ENCODE assay signal across 17 mouse cellular contexts in genomic region chr14:99641475-99642453, GRCm38 (mm10).
A peak's percentile ranks its signal among the peaks of the same experiment; 100 is the strongest.
DNase-seq lines count a peak whose midpoint lies in the region; ATAC-seq lines count a peak whose summit lies in the region.
"Had no signal": no experiment of that assay in that cellular context is flagged by ENCODE, and none has a peak within 500 bp of the region (broad histone marks: within the 10 kb centered on the region; RNA-seq: fewer than 3 reads in every experiment).

No protein-coding gene starts in this region.

- H3K9me3 ChIP-seq in kidney, embryonic 15.5 days (replicated peaks), result no peaks in the 10 kb centered on the region
- H3K9me3 ChIP-seq: embryonic facial prominence, embryonic 10.5 days; hindbrain, embryonic 10.5 days; midbrain, embryonic 13.5 days had no signal

- H3K4me1 ChIP-seq in kidney, embryonic 15.5 days, result peaks cover 5% of the 10 kb centered on the region
- H3K4me1 ChIP-seq: embryonic facial prominence, embryonic 10.5 days; hindbrain, embryonic 10.5 days; midbrain, embryonic 13.5 days had no signal

- H3K27me3 ChIP-seq in kidney, embryonic 15.5 days, result peaks cover 21% of the 10 kb centered on the region
- H3K27me3 ChIP-seq: midbrain, embryonic 13.5 days had no signal

- no peak overlapping the region for H3K27ac ChIP-seq in kidney, embryonic 15.5 days
- H3K27ac ChIP-seq: embryonic facial prominence, embryonic 10.5 days; hindbrain, embryonic 10.5 days; midbrain, embryonic 13.5 days had no signal

- no peak overlapping the region for H3K9ac ChIP-seq in kidney, embryonic 15.5 days
- H3K9ac ChIP-seq: midbrain, embryonic 13.5 days had no signal

- no peak for DNase-seq in kidney, adult 8-10 months
- DNase-seq in right cerebral cortex, adult 2 months (ENCODE audit: low spot score in 2 of 2), result peak; percentile 25 to 39
- DNase-seq in right cerebral cortex, postnatal 14 days, result no peak
- DNase-seq in layer of hippocampus, adult 9-11 months, result peak; percentile 86
- no peak for DNase-seq in testis, postnatal 10 days (ENCODE audit: low spot score)
- no peak for DNase-seq in testis, postnatal 14 days (ENCODE audit: low spot score)
- DNase-seq: adrenal gland, postnatal 10 days; cerebellum, adult 9-10 months; heart, adult 11 months; kidney, postnatal 25 days had no signal

- no peak overlapping the region for H3K4me3 ChIP-seq in kidney, embryonic 15.5 days (replicated peaks)
- H3K4me3 ChIP-seq: embryonic facial prominence, embryonic 10.5 days; erythroblast, embryonic 14.5 days; hindbrain, embryonic 10.5 days; midbrain, embryonic 13.5 days; myocyte had no signal

- WGBS in kidney, embryonic 15.5 days, result 41% methylated on average over 15 of the region's 15 CpGs

- no peak overlapping the region for H3K4me2 ChIP-seq in kidney, embryonic 15.5 days
- H3K4me2 ChIP-seq: midbrain, embryonic 13.5 days had no signal

- no peaks in the 10 kb centered on the region for H3K36me3 ChIP-seq in kidney, embryonic 15.5 days
- H3K36me3 ChIP-seq: embryonic facial prominence, embryonic 10.5 days; hindbrain, embryonic 10.5 days; midbrain, embryonic 13.5 days had no signal

- peak; percentile 93 for ATAC-seq in kidney, embryonic 15.5 days (replicated peaks; ENCODE audit: low FRiP score)
- ATAC-seq: inflammation-experienced regulatory T-cells, adult 6 months; midbrain, embryonic 13.5 days had no signal

Comparison
In these comparisons a context has a peak if more than half of its experiments do, and no peak if none do; other contexts are left out.
1. DNase-seq: peak in right cerebral cortex, adult 2 months (2 of 2) and layer of hippocampus, adult 9-11 months (single experiment); none in kidney, adult 8-10 months (0 of 2), right cerebral cortex, postnatal 14 days (single experiment), testis, postnatal 10 days (single experiment) and testis, postnatal 14 days (single experiment).